Mouse (Mus musculus) kidney, embryonic 16.5 days (tissue): ENCODE measurements around the gene Pacs2. TPM values are rescaled to one million over a fixed set of nuclear protein-coding genes. Genes with fewer than 3 reads are reported as not detected.

ENCODE experiments used
- ATAC-seq: fragments of 200-750 bp; cut with Nextera tagmentation; 2 replicates; pipeline ENCODE4 v1.8.0; 2017; ENCODE audit warnings: moderate TSS enrichment; ENCODE audit not compliant: low FRiP score, low TSS enrichment
- H3K27ac ChIP-seq: fragments of 300-500 bp; sonication (generic); 2 replicates; pipeline ENCODE4 v1.5.1; 2014; ENCODE audit warnings: low read length
- H3K27me3 ChIP-seq: fragments of 300-500 bp; sonication (generic); 2 replicates; pipeline ENCODE4 v1.6.1; 2014; ENCODE audit warnings: low read length, control low read depth, mixed read lengths; ENCODE audit not compliant: insufficient read depth
- H3K36me3 ChIP-seq: fragments of 300-500 bp; sonication (generic); 2 replicates; pipeline ENCODE4 v1.6.1; 2014; ENCODE audit warnings: low read length, control low read depth, mixed read lengths; ENCODE audit not compliant: insufficient read depth
- H3K4me1 ChIP-seq: fragments of 300-500 bp; sonication (generic); 2 replicates; pipeline ENCODE4 v1.6.1; 2014; ENCODE audit warnings: low read length, control low read depth, mixed read lengths; ENCODE audit not compliant: insufficient read depth
- H3K4me2 ChIP-seq: fragments of 300-500 bp; sonication (generic); replicated peaks from 2 replicates; pipeline ENCODE4 v1.6.1; 2014; ENCODE audit warnings: low read depth, low read length
- H3K4me3 ChIP-seq: fragments of 300-500 bp; sonication (generic); 2 replicates; pipeline ENCODE4 v1.5.1; 2014; ENCODE audit warnings: mild to moderate bottlenecking, low read length
- H3K9ac ChIP-seq: fragments of 300-500 bp; sonication (generic); replicated peaks from 2 replicates; pipeline ENCODE4 v1.6.1; 2014; ENCODE audit warnings: low read length
- H3K9me3 ChIP-seq: fragments of 300-500 bp; sonication (generic); 2 replicates; pipeline ENCODE4 v1.6.1; 2016; ENCODE audit warnings: low read length, control low read depth
- WGBS: fragments of 180-500 bp; shearing (Covaris S2); extraction: QIAGEN DNeasy Blood & Tissue Kit; methylation state at CpG from one replicate; pipeline ENCODE4 v1.1.7; 2014; 5-methylcytosine and 5-hydroxymethylcytosine counted together
- polyA plus RNA-seq: library from polyadenylated mRNA; unstranded; fragments of >200 nt; fragmentation: Nextera tagmentation; extraction: Ambion mirVana; gene quantifications from 2 replicates; pipeline ENCODE4 v1.2.1, GENCODE M21; 2015

The Pacs2 gene
- polyA plus RNA-seq, 1 experiment from 2014 or later, result 13.8 TPM

- Histone ChIP-seq H3K4me3 (no peak overlapping the region), H3K27ac (no peak overlapping the region), H3K27me3 (no peaks in the 10 kb centered on the region), H3K4me1 (peaks cover 3% of the 10 kb centered on the region; the same call in 1 of the 2 replicates), H3K9ac (no peak overlapping the region), H3K9me3 (no peaks in the 10 kb centered on the region), H3K4me2 (no peak overlapping the region), H3K36me3 (peaks cover 49% of the 10 kb centered on the region)
- no peak for ATAC-seq
- 72% methylated on average over 6 of the region's 6 CpGs for WGBS
These were observed 26.4 kb upstream of the Pacs2 start for GRCm38 (mm10) chr12:112987877-112988276.

- H3K4me2 ChIP-seq, result no peak overlapping the region
- peaks cover 5% of the 10 kb centered on the region; the same call in 1 of the 2 replicates for H3K4me1 ChIP-seq
- no peak overlapping the region for H3K27ac ChIP-seq
- no peak overlapping the region for H3K4me3 ChIP-seq
- no peak for ATAC-seq
- H3K36me3 ChIP-seq, result peaks cover 43% of the 10 kb centered on the region
- 86% methylated on average over 5 of the region's 5 CpGs for WGBS
- H3K9me3 ChIP-seq, result no peaks in the 10 kb centered on the region
- H3K9ac ChIP-seq, result no peak overlapping the region
- H3K27me3 ChIP-seq, result no peaks in the 10 kb centered on the region
These were observed 23.5 kb upstream of the Pacs2 start for GRCm38 (mm10) chr12:112990706-112991405.

GRCm38 (mm10) chr12:112991444-112991843 is 22.9 kb upstream of the Pacs2 start:
- Histone ChIP-seq H3K4me1 (peaks cover 5% of the 10 kb centered on the region; the same call in 1 of the 2 replicates), H3K27ac (no peak overlapping the region), H3K27me3 (no peaks in the 10 kb centered on the region), H3K36me3 (peaks cover 43% of the 10 kb centered on the region), H3K4me3 (no peak overlapping the region), H3K9ac (no peak overlapping the region), H3K9me3 (no peaks in the 10 kb centered on the region), H3K4me2 (no peak overlapping the region)
- WGBS, result 95% methylated on average over 2 of the region's 2 CpGs
- ATAC-seq, result no peak

GRCm38 (mm10) chr12:112994153-112994552 is 20.2 kb upstream of the Pacs2 start:
- Histone ChIP-seq H3K9ac (no peak overlapping the region), H3K9me3 (no peaks in the 10 kb centered on the region), H3K4me3 (no peak overlapping the region), H3K27me3 (no peaks in the 10 kb centered on the region), H3K36me3 (peaks cover 30% of the 10 kb centered on the region), H3K27ac (0 out of 2 replicates have a peak overlapping the region, but pooled peaks have one; percentile 20), H3K4me2 (no peak overlapping the region), H3K4me1 (peaks cover 17% of the 10 kb centered on the region)
- peak; percentile 64; the same call in 1 of the 2 replicates for ATAC-seq
- 58% methylated on average over 4 of the region's 4 CpGs for WGBS

- ATAC-seq, result no peak
- Histone ChIP-seq H3K9ac (peak overlapping the region; percentile 94), H3K4me3 (peak overlapping the region; percentile 93), H3K36me3 (peaks cover 15% of the 10 kb centered on the region; the same call in 1 of the 2 replicates), H3K4me2 (peak overlapping the region; percentile 83), H3K4me1 (peaks cover 26% of the 10 kb centered on the region), H3K27me3 (no peaks in the 10 kb centered on the region), H3K27ac (peak overlapping the region; percentile 97), H3K9me3 (no peaks in the 10 kb centered on the region)
- 1% methylated on average over 56 of the region's 56 CpGs for WGBS
These were observed 14.6 kb upstream of the Pacs2 start for GRCm38 (mm10) chr12:112999569-113000293.

DNA sequence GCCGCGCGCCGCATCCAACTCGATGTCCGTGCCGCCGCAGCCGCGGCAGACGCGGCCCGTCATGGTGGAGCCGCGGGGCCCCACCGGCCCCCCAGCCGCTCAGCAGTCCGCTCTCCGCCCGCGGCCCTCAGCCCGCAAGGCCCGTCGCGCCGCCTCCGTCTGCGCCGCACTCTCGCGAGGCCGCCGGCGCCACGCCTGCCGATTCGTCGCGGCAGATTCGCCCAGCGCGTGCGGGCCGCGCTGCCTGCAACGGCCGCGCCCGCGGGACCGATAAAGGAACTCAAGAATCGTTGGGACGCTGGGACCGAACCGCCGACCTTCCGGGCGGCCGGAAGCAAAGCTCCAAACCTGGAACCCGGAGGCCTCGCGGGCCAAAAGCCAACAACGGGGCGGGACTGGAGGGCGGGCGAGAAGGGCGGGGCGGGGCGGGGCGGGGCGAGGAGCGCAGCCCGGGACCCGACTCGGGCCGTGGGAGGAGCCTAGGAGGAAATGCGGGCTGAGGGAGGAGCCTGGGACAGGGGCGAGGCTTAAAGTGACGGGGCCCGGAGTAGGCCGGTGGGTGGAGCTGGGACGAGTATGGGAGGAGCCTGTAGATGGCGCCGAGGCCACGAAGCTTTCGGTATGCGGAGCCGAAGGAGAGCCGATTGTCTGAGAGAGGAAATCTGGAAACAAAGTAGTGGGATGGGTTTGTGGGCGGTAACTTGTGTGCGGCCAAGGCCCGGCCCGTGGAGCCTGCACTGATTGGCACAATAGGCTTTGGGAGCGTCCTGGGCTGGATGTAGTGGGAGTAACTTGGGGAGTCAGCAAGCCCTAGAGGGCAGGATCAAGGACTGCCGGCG is 13.8 kb upstream of the Pacs2 start, which contains the start of gene Brf1:
Brf1 (minus strand) TSS at position 411 of the 839 bp plus-strand sequence.
- Histone ChIP-seq H3K36me3 (peaks cover 15% of the 10 kb centered on the region; the same call in 1 of the 2 replicates), H3K9ac (peak within 1 kb of the TSS; percentile 94), H3K4me1 (peaks cover 26% of the 10 kb centered on the region), H3K4me2 (peak within 1 kb of the TSS; percentile 83), H3K4me3 (peak within 1 kb of the TSS; percentile 93), H3K9me3 (no peaks in the 10 kb centered on the region), H3K27ac (peak within 1 kb of the TSS; percentile 97), H3K27me3 (no peaks in the 10 kb centered on the region)
- ATAC-seq, result peak; percentile 97
- WGBS, result under 1% methylated on average over 84 of the region's 96 CpGs

DNA sequence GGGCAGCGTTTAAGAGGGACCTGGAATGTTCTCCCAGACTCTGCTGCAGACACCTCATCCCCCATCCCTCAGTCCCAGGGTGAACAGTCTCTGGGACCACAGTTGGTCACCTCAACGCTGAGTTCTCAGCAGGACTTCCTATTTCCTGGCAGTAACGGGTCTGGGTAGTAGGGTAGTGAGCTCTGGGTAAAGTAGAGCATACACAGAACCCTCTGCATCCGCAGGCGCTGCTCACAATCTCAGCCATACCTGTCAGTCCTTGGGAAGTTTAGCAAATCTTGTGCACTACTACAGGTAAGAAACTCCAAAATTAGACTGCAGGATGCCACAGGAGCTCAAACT is 13.2 kb upstream of the Pacs2 start:
- H3K9ac ChIP-seq, result peak overlapping the region; percentile 77
- peak overlapping the region; percentile 96 for H3K27ac ChIP-seq
- peak overlapping the region; percentile 83 for H3K4me2 ChIP-seq
- peaks cover 10% of the 10 kb centered on the region; the same call in 1 of the 2 replicates for H3K36me3 ChIP-seq
- ATAC-seq, result no peak
- no peaks in the 10 kb centered on the region for H3K9me3 ChIP-seq
- peak overlapping the region; percentile 93 for H3K4me3 ChIP-seq
- 3% methylated on average over 5 of the region's 5 CpGs for WGBS
- H3K4me1 ChIP-seq, result peaks cover 26% of the 10 kb centered on the region
- no peaks in the 10 kb centered on the region for H3K27me3 ChIP-seq

DNA sequence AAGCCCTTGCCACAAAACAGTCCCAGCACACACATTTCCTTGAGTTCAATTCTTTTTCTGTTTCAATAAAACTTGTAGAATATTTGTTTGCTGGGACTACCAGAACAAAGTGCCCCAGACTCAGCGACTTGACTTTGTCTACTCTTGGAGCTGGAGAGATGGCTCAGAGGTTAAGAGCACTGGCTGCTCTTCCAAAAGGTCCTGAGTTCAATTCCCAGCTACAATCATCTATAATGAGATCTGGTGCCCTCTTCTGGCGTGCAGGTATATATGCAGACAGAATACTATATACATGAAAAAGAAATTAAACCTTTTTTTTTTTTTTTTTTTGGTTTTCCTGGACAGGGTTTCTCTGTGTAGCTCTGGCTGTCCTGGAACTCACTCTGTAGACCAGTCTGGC is 11.6 kb upstream of the Pacs2 start:
- 40% methylated on average over 2 of the region's 2 CpGs for WGBS
- H3K9me3 ChIP-seq, result no peaks in the 10 kb centered on the region
- H3K4me1 ChIP-seq, result peaks cover 26% of the 10 kb centered on the region
- H3K9ac ChIP-seq, result no peak overlapping the region
- H3K4me2 ChIP-seq, result no peak overlapping the region
- ATAC-seq, result no peak
- H3K27me3 ChIP-seq, result no peaks in the 10 kb centered on the region
- no peak overlapping the region for H3K27ac ChIP-seq
- H3K36me3 ChIP-seq, result no peaks in the 10 kb centered on the region
- no peak overlapping the region for H3K4me3 ChIP-seq

DNA sequence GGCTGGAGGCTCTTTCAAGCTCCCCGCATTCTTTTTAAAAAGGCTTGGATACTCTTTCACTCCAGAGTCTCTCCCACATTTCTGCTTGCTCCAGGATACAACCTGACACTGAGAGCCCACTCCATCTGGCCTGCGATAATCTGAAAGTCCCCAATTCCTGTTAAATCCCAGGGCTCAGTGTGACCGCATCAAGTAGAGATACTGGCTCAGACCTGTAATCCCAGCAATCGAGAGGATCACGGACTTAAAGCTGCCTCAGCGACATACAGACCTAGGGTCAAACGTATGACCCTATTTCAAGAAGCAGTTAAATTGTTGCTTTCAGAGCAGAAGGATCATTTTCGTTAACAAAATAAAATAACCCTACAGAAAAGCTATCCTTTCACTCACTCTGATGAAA is 10.3 kb upstream of the Pacs2 start:
- peaks cover 15% of the 10 kb centered on the region for H3K4me1 ChIP-seq
- no peaks in the 10 kb centered on the region for H3K27me3 ChIP-seq
- H3K27ac ChIP-seq, result no peak overlapping the region
- WGBS, result 46% methylated on average over 8 of the region's 8 CpGs
- H3K4me2 ChIP-seq, result no peak overlapping the region
- no peak overlapping the region for H3K9ac ChIP-seq
- no peaks in the 10 kb centered on the region for H3K36me3 ChIP-seq
- no peak overlapping the region for H3K4me3 ChIP-seq
- no peaks in the 10 kb centered on the region for H3K9me3 ChIP-seq
- no peak for ATAC-seq
